Mouse (Mus musculus) MEL (cell line): ENCODE data around the gene Susd2. TPM values are rescaled to one million over a fixed set of nuclear protein-coding genes. Genes with fewer than 3 reads are reported as not detected.

Experiments used
- DNase-seq: peaks from one replicate; pipeline ENCODE4 v3.0.0; 2011; ENCODE audit warnings: low read depth, low spot score
- H3K27ac ChIP-seq: 2 replicates; pipeline ENCODE4 v1.5.1; 2012; ENCODE audit warnings: low read depth, mild to moderate bottlenecking, control low read depth, low read length, moderate library complexity; ENCODE audit not compliant: control insufficient read depth
- H3K27me3 ChIP-seq, 2 experiments: fragments of 150-350 bp in 1 of 2; sonication (generic) in 1 of 2; 2 replicates each; pipeline ENCODE4 v1.6.1; 2012; ENCODE audit warnings: low read length in 2 of 2, mild to moderate bottlenecking in 2 of 2, improper control_type of control experiment in 1 of 2, moderate library complexity in 1 of 2; ENCODE audit not compliant: insufficient read depth in 2 of 2, control insufficient read depth in 1 of 2
- H3K36me3 ChIP-seq, 2 experiments: 2 replicates each; pipeline ENCODE4 v1.6.1; 2012 to 2014; ENCODE audit warnings: low read length in 2 of 2, improper control_type of control experiment in 1 of 2, inconsistent platforms in 1 of 2, mild to moderate bottlenecking in 1 of 2; ENCODE audit not compliant: insufficient read depth in 2 of 2, control insufficient read depth in 1 of 2
- H3K4me1 ChIP-seq, 2 experiments: fragments of 150-350 bp in 1 of 2; sonication (generic) in 1 of 2; 2 replicates each; pipeline ENCODE4 v1.6.1; 2012; ENCODE audit warnings: low read length in 2 of 2, improper control_type of control experiment in 1 of 2, mild to moderate bottlenecking in 1 of 2; ENCODE audit not compliant: insufficient read depth in 2 of 2, control insufficient read depth in 1 of 2
- H3K4me3 ChIP-seq, 2 experiments: fragments of 150-350 bp in 1 of 2; sonication (generic) in 1 of 2; 2 replicates each; pipeline ENCODE4 v1.5.1; 2012; ENCODE audit warnings: low read depth in 2 of 2, low read length in 2 of 2, mild to moderate bottlenecking in 2 of 2, moderate library complexity in 2 of 2, control low read depth in 1 of 2, improper control_type of control experiment in 1 of 2; ENCODE audit not compliant: control insufficient read depth in 1 of 2, insufficient read depth in 1 of 2
- H3K79me2 ChIP-seq: 2 replicates; pipeline ENCODE4 v1.6.1; 2012; ENCODE audit warnings: mild to moderate bottlenecking, low read length, moderate library complexity; ENCODE audit not compliant: control insufficient read depth, poor library complexity, insufficient read depth
- H3K9ac ChIP-seq: 2 replicates; pipeline ENCODE4 v1.6.1; 2012; ENCODE audit warnings: low read depth, mild to moderate bottlenecking, control low read depth, low read length, moderate library complexity; ENCODE audit not compliant: control insufficient read depth, poor library complexity, severe bottlenecking
- H3K9me3 ChIP-seq: fragments of 150-350 bp; sonication (generic); replicated peaks from 2 replicates; pipeline ENCODE4 v1.6.1; 2012; ENCODE audit warnings: mild to moderate bottlenecking, low read length, improper control_type of control experiment, moderate library complexity; ENCODE audit not compliant: insufficient read depth
- BHLHE40 ChIP-seq: IDR thresholded peaks from 2 replicates; pipeline ENCODE4 v1.6.1; 2012; ENCODE audit warnings: low read depth, mild to moderate bottlenecking, inconsistent platforms, low read length, improper control_type of control experiment, borderline replicate concordance
- CTCF ChIP-seq, 3 experiments: IDR thresholded peaks in 2 of 3; conservative IDR thresholded peaks in 1 of 3; 2 replicates each; pipeline ENCODE4 v1.5.1; 2011 to 2012; ENCODE audit warnings: low read length in 3 of 3, low read depth in 2 of 3, mild to moderate bottlenecking in 2 of 3, improper control_type of control experiment in 1 of 3, inconsistent platforms in 1 of 3, mixed read lengths in 1 of 3, moderate library complexity in 1 of 3; ENCODE audit not compliant: control insufficient read depth in 1 of 3, insufficient read depth in 1 of 3, poor library complexity in 1 of 3, severe bottlenecking in 1 of 3
- ELF1 ChIP-seq: IDR thresholded peaks from 2 replicates; pipeline ENCODE4 v1.6.1; 2014; ENCODE audit warnings: low read depth, mild to moderate bottlenecking, inconsistent platforms, low read length, improper control_type of control experiment, moderate library complexity
- ETS1 ChIP-seq: IDR thresholded peaks from 2 replicates; pipeline ENCODE4 v1.6.1; 2012; ENCODE audit warnings: low read depth, mild to moderate bottlenecking, inconsistent platforms, low read length, improper control_type of control experiment, moderate library complexity
- GABPA ChIP-seq: IDR thresholded peaks from 2 replicates; pipeline ENCODE4 v1.6.1; 2012; ENCODE audit warnings: low read depth, mild to moderate bottlenecking, inconsistent platforms, low read length, improper control_type of control experiment, moderate library complexity
- GATA1 ChIP-seq: IDR thresholded peaks from 2 replicates; pipeline ENCODE4 v1.6.1; 2011; ENCODE audit warnings: low read depth, low read length, improper control_type of control experiment
- JUND ChIP-seq: IDR thresholded peaks from 2 replicates; pipeline ENCODE4 v1.6.1; 2011; ENCODE audit warnings: low read depth, mild to moderate bottlenecking, improper control_type of control experiment, low read length
- KAT2A ChIP-seq: conservative IDR thresholded peaks from 2 replicates; pipeline ENCODE4 v1.6.1; 2012; ENCODE audit warnings: low read depth, low read length, improper control_type of control experiment, inconsistent platforms
- MAFK ChIP-seq: IDR thresholded peaks from 2 replicates; pipeline ENCODE4 v1.6.1; 2011; ENCODE audit warnings: low read depth, mild to moderate bottlenecking, low read length, improper control_type of control experiment, borderline replicate concordance
- MAX ChIP-seq: IDR thresholded peaks from 2 replicates; pipeline ENCODE4 v1.6.1; 2011; ENCODE audit warnings: low read length, improper control_type of control experiment
- MEF2A ChIP-seq: IDR thresholded peaks from 2 replicates; pipeline ENCODE4 v1.6.1; 2014; ENCODE audit warnings: low read depth, mild to moderate bottlenecking, inconsistent platforms, low read length, improper control_type of control experiment; ENCODE audit not compliant: poor library complexity, insufficient replicate concordance, severe bottlenecking; ENCODE audit errors: extremely low read depth
- MXI1 ChIP-seq: IDR thresholded peaks from 2 replicates; pipeline ENCODE4 v1.6.1; 2011; ENCODE audit warnings: mild to moderate bottlenecking, low read depth, low read length, improper control_type of control experiment
- MYB ChIP-seq: IDR thresholded peaks from 2 replicates; pipeline ENCODE4 v1.6.1; 2011; ENCODE audit warnings: mild to moderate bottlenecking, low read depth, low read length, improper control_type of control experiment
- MYC ChIP-seq: IDR thresholded peaks from 2 replicates; pipeline ENCODE4 v1.6.1; 2011; ENCODE audit warnings: low read depth, mild to moderate bottlenecking, low read length, improper control_type of control experiment, moderate library complexity
- POLR2A ChIP-seq, 2 experiments: IDR thresholded peaks; 2 replicates each; pipeline ENCODE4 v1.6.1; 2011 to 2012; ENCODE audit warnings: low read length in 2 of 2, mild to moderate bottlenecking in 2 of 2, control low read depth in 1 of 2, improper control_type of control experiment in 1 of 2, low read depth in 1 of 2, moderate library complexity in 1 of 2; ENCODE audit not compliant: control insufficient read depth in 1 of 2, insufficient read depth in 1 of 2, poor library complexity in 1 of 2
- POLR2AphosphoS5 ChIP-seq: IDR thresholded peaks from 2 replicates; pipeline ENCODE4 v1.6.1; 2012; ENCODE audit warnings: low read depth, borderline replicate concordance, mild to moderate bottlenecking, inconsistent platforms, low read length, moderate library complexity, mixed read lengths
- SIN3A ChIP-seq: IDR thresholded peaks from 2 replicates; pipeline ENCODE4 v1.6.1; 2012; ENCODE audit warnings: low read length, improper control_type of control experiment, inconsistent platforms
- SMC3 ChIP-seq: IDR thresholded peaks from 2 replicates; pipeline ENCODE4 v1.6.1; 2011; ENCODE audit warnings: low read depth, low read length, improper control_type of control experiment
- TBP ChIP-seq: IDR thresholded peaks from 2 replicates; pipeline ENCODE4 v1.8.0; 2011; ENCODE audit warnings: low read depth, low read length, improper control_type of control experiment
- TCF12 ChIP-seq: IDR thresholded peaks from 2 replicates; pipeline ENCODE4 v1.6.1; 2014; ENCODE audit warnings: low read depth, mild to moderate bottlenecking, inconsistent platforms, low read length, improper control_type of control experiment, moderate library complexity
- ZMIZ1 ChIP-seq: IDR thresholded peaks from 2 replicates; pipeline ENCODE4 v1.6.1; 2012; ENCODE audit warnings: low read depth, mild to moderate bottlenecking, inconsistent platforms, low read length, improper control_type of control experiment, moderate library complexity
- polyA plus RNA-seq, 2 experiments: library from polyadenylated mRNA; stranded (reverse) in 1 of 2; unstranded in 1 of 2; fragments of >175 nt in 1 of 2; fragments of >200 nt in 1 of 2; gene quantifications; 2 replicates each; pipeline versions ENCODE4 v1.2.1 to v1.2.4; 2012; ENCODE audit warnings: low replicate concordance in 2 of 2, low read depth in 1 of 2; ENCODE audit not compliant: insufficient read length in 2 of 2, insufficient read depth in 1 of 2, missing spikeins in 1 of 2
- total RNA-seq: library from RNA; depleted of rRNA; stranded (reverse); fragments of 300-350 nt; gene quantifications from 2 replicates; pipeline ENCODE4 v1.2.3, GENCODE M21; 2012

Susd2 gene
- total and polyA plus RNA-seq, 3 experiments = 0.12 to 0.15 TPM; not detected in 1

DNA sequence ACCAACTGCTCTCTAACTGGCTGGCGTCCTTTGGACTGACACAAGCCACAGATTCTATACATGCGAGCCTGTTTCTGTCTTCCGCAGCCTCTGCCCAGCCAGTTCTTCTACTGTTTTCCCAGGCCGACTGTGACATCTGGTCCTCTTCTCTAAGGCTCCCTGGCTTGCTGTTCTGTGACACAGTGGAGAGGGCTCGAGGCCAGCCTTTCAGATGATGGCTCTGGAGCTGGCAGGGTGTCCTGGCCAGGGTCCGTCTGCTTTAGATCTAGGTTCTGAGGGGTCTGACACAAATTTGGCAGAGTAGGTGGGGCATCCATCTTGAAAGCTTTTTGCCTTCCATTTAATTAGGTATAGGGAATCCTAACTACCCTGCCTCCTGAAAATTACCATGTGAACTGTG, 17.6 kb upstream of the Susd2 start:
- H3K4me1 ChIP-seq = no peaks in the 10 kb centered on the region
- H3K79me2 ChIP-seq = no peaks in the 10 kb centered on the region; the same call in 1 of the 2 replicates
- no peak overlapping the region for H3K4me3 ChIP-seq
- DNase-seq = no peak
- no peaks in the 10 kb centered on the region for H3K27me3 ChIP-seq
- H3K9ac ChIP-seq = no peak overlapping the region
- no peak overlapping the region for H3K27ac ChIP-seq
- H3K9me3 ChIP-seq = no peaks in the 10 kb centered on the region
- peaks cover 0 to 6% of the 10 kb centered on the region in 2 experiments; a peak in 2 of 4 replicates for H3K36me3 ChIP-seq
- TF ChIP-seq POLR2A (IDR thresholded peaks at IDR 0.05; ENCODE audit: control insufficient read depth in 1 of 2, insufficient read depth in 1 of 2, low read depth in 1 of 2, low read length in 2 of 2, poor library complexity in 1 of 2) (no peak), CTCF (IDR thresholded peaks at IDR 0.05 in 2 of 3, conservative IDR thresholded peaks at IDR 0.05 in 1 of 3; ENCODE audit: control insufficient read depth in 1 of 3, insufficient read depth in 1 of 3, low read depth in 2 of 3, low read length in 3 of 3, poor library complexity in 1 of 3, severe bottlenecking in 1 of 3) (no peak)

DNA sequence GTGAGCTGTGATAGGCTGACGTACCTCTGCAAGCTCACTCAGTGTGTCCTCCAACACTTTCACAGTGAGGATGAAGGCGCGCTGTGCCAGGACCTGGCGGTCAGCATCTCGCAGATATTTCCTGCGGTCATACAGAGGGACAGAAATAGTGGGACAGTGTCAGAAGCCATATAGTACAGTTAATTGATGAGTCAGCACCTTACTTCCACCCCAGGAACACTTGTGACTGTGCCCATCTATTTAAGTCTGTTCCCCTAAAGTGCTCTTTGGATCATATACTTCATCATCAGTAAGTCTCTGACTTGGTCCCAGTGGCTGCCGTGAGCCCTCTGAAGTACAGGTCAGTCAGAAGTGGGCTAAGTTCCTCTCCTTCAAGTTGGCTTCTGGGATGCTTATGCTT, 14.0 kb upstream of the Susd2 start:
- no peaks in the 10 kb centered on the region for H3K4me1 ChIP-seq
- no peaks in the 10 kb centered on the region for H3K79me2 ChIP-seq
- peaks cover 0 to 5% of the 10 kb centered on the region in 2 experiments; a peak in 2 of 4 replicates for H3K36me3 ChIP-seq
- no peak overlapping the region for H3K4me3 ChIP-seq
- H3K9me3 ChIP-seq = no peaks in the 10 kb centered on the region
- H3K27ac ChIP-seq = no peak overlapping the region
- no peak overlapping the region for H3K9ac ChIP-seq
- no peak for DNase-seq
- no peaks in the 10 kb centered on the region for H3K27me3 ChIP-seq
- TF ChIP-seq ZMIZ1 = no peak
- TF ChIP-seq GABPA = no peak
- no peak for TF ChIP-seq TCF12
- TF ChIP-seq POLR2AphosphoS5 = no peak
- TF ChIP-seq MAFK = 0 out of 2 replicates have a peak, but pooled peaks have one; percentile 46
- TF ChIP-seq, all 39 proteins: peak for 1

DNA sequence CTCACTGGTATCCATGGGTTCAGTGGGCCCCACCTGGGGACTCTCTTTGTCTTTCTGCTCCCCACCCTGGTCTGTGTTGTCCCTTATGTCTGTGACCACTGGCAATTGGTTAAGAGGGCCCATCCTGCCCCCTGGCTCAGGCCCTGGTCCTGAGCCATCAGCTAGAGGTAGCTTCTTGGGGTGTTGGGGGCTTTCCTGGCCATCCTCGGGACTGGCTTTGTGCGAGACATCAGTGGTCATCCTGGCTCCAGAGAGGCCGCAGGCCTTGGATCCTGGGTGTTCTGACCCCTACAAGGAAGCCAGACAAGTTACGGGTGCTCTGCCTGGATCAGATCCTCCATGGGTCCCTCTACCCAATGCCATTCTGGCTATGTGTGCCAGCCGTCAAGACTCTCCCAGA, 13.4 kb upstream of the Susd2 start:
- Histone ChIP-seq H3K4me3 (no peak overlapping the region), H3K79me2 (no peaks in the 10 kb centered on the region), H3K27me3 (no peaks in the 10 kb centered on the region), H3K9me3 (no peaks in the 10 kb centered on the region), H3K27ac (no peak overlapping the region), H3K9ac (no peak overlapping the region)
- DNase-seq = no peak
- no peak for TF ChIP-seq SMC3
- TF ChIP-seq MEF2A = no peak
- no peak for TF ChIP-seq GATA1
- no peak for TF ChIP-seq TBP
- no peak for TF ChIP-seq MAX
- TF ChIP-seq MYC = no peak
- TF ChIP-seq ETS1 = no peak
- no peak for TF ChIP-seq JUND
- no peak for TF ChIP-seq POLR2AphosphoS5
- TF ChIP-seq MXI1 = no peak
- no peak for TF ChIP-seq SIN3A
- no peak for TF ChIP-seq BHLHE40
- no peak for TF ChIP-seq GABPA
- TF ChIP-seq KAT2A = no peak
- TF ChIP-seq ELF1 = no peak
- TF ChIP-seq MYB = no peak
- TF ChIP-seq, all 39 proteins: peak for 0
- H3K36me3 ChIP-seq = peaks cover 0 to 6% of the 10 kb centered on the region in 2 experiments; a peak in 2 of 4 replicates
- no peaks in the 10 kb centered on the region for H3K4me1 ChIP-seq
